Mouse (Mus musculus) spleen, postnatal 36 days (tissue): ENCODE results near the gene Chpt1.

Experiments
- DNase-seq, 2 experiments: peaks; one replicate each; pipeline ENCODE4 v3.0.0; 2022; ENCODE audit warnings: low spot score in 2 of 2, mixed read lengths in 1 of 2

The Chpt1 gene

GRCm38 (mm10) chr10:88404220-88404619 is 99.7 kb downstream of the Chpt1 start:
- DNase-seq: no peak

DNA sequence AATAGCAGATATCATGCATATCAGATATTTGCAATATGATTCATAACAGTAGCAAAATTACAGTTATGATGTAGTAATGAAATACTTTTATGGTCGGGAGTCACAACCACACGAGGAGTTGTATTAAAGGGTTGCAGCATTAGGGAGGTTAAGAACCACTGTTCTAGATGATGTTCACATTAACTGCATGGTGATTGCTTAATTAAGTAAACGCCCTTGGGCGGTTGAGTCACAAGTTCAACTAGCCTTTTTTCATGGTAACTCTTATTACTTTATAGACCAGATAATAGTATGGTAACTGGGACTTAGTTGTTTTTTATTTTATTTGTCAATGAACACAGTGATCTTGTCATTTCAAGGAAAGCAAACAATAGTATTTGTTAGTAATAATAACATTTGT is 100.9 kb downstream of the Chpt1 start:
- DNase-seq: no peak
